Mouse (Mus musculus) forebrain, embryonic 16.5 days (tissue): ENCODE data around the gene Skiv2l. TPM values are rescaled to one million over a fixed set of nuclear protein-coding genes. Genes with fewer than 3 reads are reported as not detected.

ENCODE experiments used
- ATAC-seq: fragments of 200-750 bp; cut with Nextera tagmentation; 2 replicates; pipeline ENCODE4 v1.8.0; 2017; ENCODE audit warnings: mild to moderate bottlenecking, moderate library complexity
- H3K27ac ChIP-seq: fragments of 300-500 bp; sonication (generic); 2 replicates; pipeline ENCODE4 v1.5.1; 2014; ENCODE audit warnings: low read length, control low read depth
- H3K27me3 ChIP-seq: fragments of 300-500 bp; sonication (generic); replicated peaks from 2 replicates; pipeline ENCODE4 v1.6.1; 2014; ENCODE audit warnings: low read length; ENCODE audit not compliant: control insufficient read depth, insufficient read depth
- H3K36me3 ChIP-seq: fragments of 300-500 bp; sonication (generic); 2 replicates; pipeline ENCODE4 v1.6.1; 2014; ENCODE audit not compliant: control insufficient read depth, insufficient read depth
- H3K4me1 ChIP-seq: fragments of 300-500 bp; sonication (generic); replicated peaks from 2 replicates; pipeline ENCODE4 v1.6.1; 2014; ENCODE audit warnings: low read length; ENCODE audit not compliant: control insufficient read depth, insufficient read depth
- H3K4me2 ChIP-seq: fragments of 300-500 bp; sonication (generic); 2 replicates; pipeline ENCODE4 v1.6.1; 2014; ENCODE audit warnings: mild to moderate bottlenecking, low read length, control low read depth
- H3K4me3 ChIP-seq: fragments of 300-500 bp; sonication (generic); replicated peaks from 2 replicates; pipeline ENCODE4 v1.5.1; 2014; ENCODE audit warnings: mild to moderate bottlenecking, low read length, control low read depth
- H3K9ac ChIP-seq: fragments of 300-500 bp; sonication (generic); replicated peaks from 2 replicates; pipeline ENCODE4 v1.6.1; 2014; ENCODE audit warnings: low read depth, low read length, control low read depth
- H3K9me3 ChIP-seq: fragments of 300-500 bp; sonication (generic); 2 replicates; pipeline ENCODE4 v1.6.1; 2016; ENCODE audit warnings: low read length; ENCODE audit not compliant: control insufficient read depth
- WGBS: fragments of 180-500 bp; shearing (Covaris S2); extraction: QIAGEN DNeasy Blood & Tissue Kit; methylation state at CpG from one replicate; pipeline ENCODE4 v1.1.7; 2014; 5-methylcytosine and 5-hydroxymethylcytosine counted together
- polyA plus RNA-seq: library from polyadenylated mRNA; unstranded; fragments of >200 nt; fragmentation: Nextera tagmentation; extraction: Ambion mirVana; gene quantifications from 2 replicates; pipeline ENCODE4 v1.2.1, GENCODE M21; 2015

The Skiv2l gene
- polyA plus RNA-seq, 1 experiment from 2014 or later: 65.6 TPM

GRCm38 (mm10) chr17:34854761-34855160 is 4.8 kb upstream of the Skiv2l start:
- no peak for ATAC-seq
- Histone ChIP-seq H3K9ac (no peak overlapping the region), H3K36me3 (peaks cover 15% of the 10 kb centered on the region; the same call in 1 of the 2 replicates), H3K4me3 (no peak overlapping the region), H3K27me3 (no peaks in the 10 kb centered on the region), H3K27ac (no peak overlapping the region), H3K4me2 (no peak overlapping the region), H3K4me1 (peaks cover 10% of the 10 kb centered on the region), H3K9me3 (no peaks in the 10 kb centered on the region)
- 82% methylated on average over 3 of the region's 3 CpGs for WGBS

DNA sequence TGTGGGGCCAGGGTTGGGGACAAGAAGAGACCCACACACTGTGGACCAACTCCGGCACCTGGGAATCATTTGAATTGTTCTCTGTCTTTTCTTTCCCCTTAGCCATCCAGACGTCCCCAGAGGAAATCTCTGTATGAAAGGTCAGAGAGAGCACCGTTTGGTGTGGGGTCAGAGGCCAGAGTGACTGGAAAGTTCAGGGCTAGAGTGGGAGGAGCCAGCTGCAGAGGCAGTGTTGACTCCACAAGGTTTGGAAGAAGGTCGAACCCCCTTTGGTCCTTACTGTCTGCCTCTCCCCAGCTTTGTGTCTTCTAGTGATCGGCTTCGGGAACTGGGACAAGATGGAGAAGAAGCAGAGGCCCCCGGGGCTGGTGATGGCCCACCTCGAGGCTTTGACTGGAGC is 3.5 kb upstream of the Skiv2l start:
- Histone ChIP-seq H3K9me3 (no peaks in the 10 kb centered on the region), H3K4me3 (no peak overlapping the region), H3K27me3 (no peaks in the 10 kb centered on the region), H3K27ac (no peak overlapping the region), H3K4me1 (peaks cover 18% of the 10 kb centered on the region), H3K36me3 (peaks cover 15% of the 10 kb centered on the region; the same call in 1 of the 2 replicates), H3K9ac (no peak overlapping the region), H3K4me2 (no peak overlapping the region)
- ATAC-seq: no peak
- 81% methylated on average over 8 of the region's 8 CpGs for WGBS

DNA sequence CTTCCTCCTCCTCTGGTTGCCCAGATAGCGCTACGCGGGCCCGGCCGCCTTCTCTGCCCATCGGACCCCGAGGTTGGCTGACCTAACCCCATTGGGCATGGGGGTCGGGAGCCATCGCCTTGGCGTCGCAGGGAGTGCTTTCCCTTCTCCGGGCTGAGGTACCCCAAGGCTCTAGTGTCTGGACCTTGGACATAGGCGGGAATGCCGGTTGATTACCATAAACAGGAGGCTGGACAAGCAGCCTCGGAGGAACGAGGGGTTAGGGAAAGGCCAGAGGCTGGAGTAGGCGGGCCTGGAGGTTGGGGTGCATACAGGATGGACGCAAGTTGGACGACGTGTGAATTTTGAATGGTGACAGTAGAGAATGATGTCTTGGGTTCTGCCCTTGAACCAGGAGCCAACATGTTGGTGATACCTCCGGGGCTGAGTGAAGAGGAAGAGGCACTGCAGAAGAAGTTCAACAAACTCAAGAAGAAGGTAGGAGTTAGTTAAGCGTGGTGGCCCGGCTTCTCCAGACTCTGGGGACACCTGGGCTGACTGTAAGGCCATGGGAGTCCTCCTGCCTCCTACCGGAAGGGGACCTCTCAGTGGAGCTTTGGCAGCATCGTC is 611 bp upstream of the Skiv2l start:
- Histone ChIP-seq H3K4me3 (peak overlapping the region; percentile 90), H3K4me1 (peaks cover 18% of the 10 kb centered on the region), H3K9ac (peak overlapping the region; percentile 79), H3K9me3 (no peaks in the 10 kb centered on the region), H3K27ac (0 out of 2 replicates have a peak overlapping the region, but pooled peaks have one; percentile 30), H3K27me3 (no peaks in the 10 kb centered on the region), H3K36me3 (peaks cover 15% of the 10 kb centered on the region; the same call in 1 of the 2 replicates), H3K4me2 (peak overlapping the region; percentile 67)
- ATAC-seq: peak; percentile 40; the same call in 1 of the 2 replicates
- WGBS: 3% methylated on average over 25 of the region's 25 CpGs

DNA sequence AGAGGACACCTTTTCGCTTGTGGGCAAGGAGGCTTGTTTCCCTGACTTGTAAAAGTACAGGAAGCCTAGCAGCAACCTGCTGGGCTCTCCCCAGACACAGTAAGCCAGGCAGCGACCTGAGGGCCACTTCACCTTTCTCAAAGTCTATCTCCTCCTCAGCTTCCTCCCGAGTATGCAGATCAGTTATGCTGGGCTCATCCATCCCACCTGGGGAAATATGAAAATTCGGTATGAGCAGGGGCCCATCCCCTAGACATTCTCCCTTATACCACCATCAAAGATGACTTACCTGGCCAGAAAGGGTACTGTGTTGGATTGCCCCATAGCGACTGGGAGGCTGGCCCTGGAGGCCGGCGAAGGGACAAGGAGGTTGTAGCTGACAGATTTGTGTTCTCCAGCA is 2.4 kb downstream of the Skiv2l start:
- Histone ChIP-seq H3K27me3 (no peaks in the 10 kb centered on the region), H3K9ac (no peak overlapping the region), H3K9me3 (no peaks in the 10 kb centered on the region), H3K4me1 (peaks cover 18% of the 10 kb centered on the region), H3K27ac (no peak overlapping the region), H3K36me3 (peaks cover 16% of the 10 kb centered on the region; the same call in 1 of the 2 replicates), H3K4me2 (no peak overlapping the region), H3K4me3 (no peak overlapping the region)
- ATAC-seq: no peak
- WGBS: 95% methylated on average over 7 of the region's 7 CpGs

DNA sequence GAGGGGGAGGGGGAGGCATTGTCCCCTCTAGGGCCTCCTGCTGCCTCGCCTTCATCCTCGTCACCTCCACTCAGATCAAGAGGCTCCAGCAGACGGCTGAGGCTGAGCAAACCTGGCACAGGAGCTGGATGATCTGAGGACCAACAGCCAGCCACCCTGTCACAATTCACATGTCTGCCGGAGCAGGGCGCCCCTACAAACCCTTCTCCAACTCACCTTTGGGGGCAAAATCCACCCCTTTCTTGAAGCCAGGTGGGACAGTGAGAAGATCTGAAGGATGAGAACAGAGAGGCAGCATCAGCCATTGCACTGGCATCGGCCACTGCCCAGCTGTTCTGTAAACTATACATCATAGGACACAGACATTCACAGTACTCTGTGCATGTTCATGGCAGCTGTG is 2.8 kb downstream of the Skiv2l start:
- peaks cover 18% of the 10 kb centered on the region for H3K4me1 ChIP-seq
- no peak overlapping the region for H3K4me3 ChIP-seq
- H3K27me3 ChIP-seq: no peaks in the 10 kb centered on the region
- no peak overlapping the region for H3K9ac ChIP-seq
- no peak for ATAC-seq
- H3K36me3 ChIP-seq: peaks cover 14% of the 10 kb centered on the region; the same call in 1 of the 2 replicates
- no peaks in the 10 kb centered on the region for H3K9me3 ChIP-seq
- H3K4me2 ChIP-seq: no peak overlapping the region
- WGBS: 88% methylated on average over 6 of the region's 6 CpGs
- H3K27ac ChIP-seq: no peak overlapping the region

DNA sequence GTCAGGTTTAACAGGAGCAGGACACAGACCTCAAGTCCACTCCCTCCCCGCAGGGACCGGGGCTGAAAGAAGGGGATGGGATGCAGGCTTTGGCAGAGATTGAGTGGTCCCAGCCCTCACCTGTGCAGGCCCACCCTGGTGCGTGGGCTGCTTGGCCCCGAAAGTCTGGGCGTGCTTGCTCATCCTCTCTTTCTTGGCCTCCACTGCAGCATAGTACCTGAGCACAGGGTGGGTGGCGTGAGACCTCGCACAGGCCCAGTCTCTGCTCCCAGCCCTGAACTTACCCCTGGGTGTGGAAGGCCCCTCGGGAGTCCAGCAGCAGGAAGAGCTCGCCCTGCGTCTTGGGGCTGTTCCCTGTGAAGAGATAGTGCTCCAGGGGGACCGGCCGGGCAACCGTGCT is 5.1 kb downstream of the Skiv2l start:
- Histone ChIP-seq H3K4me1 (peaks cover 8% of the 10 kb centered on the region), H3K4me2 (no peak overlapping the region), H3K27me3 (no peaks in the 10 kb centered on the region), H3K27ac (no peak overlapping the region), H3K9ac (no peak overlapping the region), H3K4me3 (no peak overlapping the region), H3K36me3 (peaks cover 20% of the 10 kb centered on the region), H3K9me3 (no peaks in the 10 kb centered on the region)
- WGBS: 93% methylated on average over 13 of the region's 13 CpGs
- no peak for ATAC-seq

- peaks cover 18% of the 10 kb centered on the region for H3K4me1 ChIP-seq
- peaks cover 24% of the 10 kb centered on the region for H3K36me3 ChIP-seq
- WGBS: 89% methylated on average over 6 of the region's 6 CpGs
- H3K9me3 ChIP-seq: no peaks in the 10 kb centered on the region
- no peak overlapping the region for H3K4me3 ChIP-seq
- no peak overlapping the region for H3K4me2 ChIP-seq
- ATAC-seq: no peak
- H3K27ac ChIP-seq: no peak overlapping the region
- H3K9ac ChIP-seq: no peak overlapping the region
- H3K27me3 ChIP-seq: no peaks in the 10 kb centered on the region
These were observed 9.2 kb downstream of the Skiv2l start for GRCm38 (mm10) chr17:34840736-34841307.

GRCm38 (mm10) chr17:34838785-34839184 is 11.2 kb downstream of the Skiv2l start:
- Histone ChIP-seq H3K4me2 (no peak overlapping the region), H3K4me1 (peaks cover 26% of the 10 kb centered on the region), H3K4me3 (no peak overlapping the region), H3K36me3 (peaks cover 15% of the 10 kb centered on the region), H3K9ac (no peak overlapping the region), H3K27me3 (no peaks in the 10 kb centered on the region), H3K27ac (no peak overlapping the region), H3K9me3 (no peaks in the 10 kb centered on the region)
- ATAC-seq: no peak
- WGBS: 90% methylated on average over 7 of the region's 7 CpGs

DNA sequence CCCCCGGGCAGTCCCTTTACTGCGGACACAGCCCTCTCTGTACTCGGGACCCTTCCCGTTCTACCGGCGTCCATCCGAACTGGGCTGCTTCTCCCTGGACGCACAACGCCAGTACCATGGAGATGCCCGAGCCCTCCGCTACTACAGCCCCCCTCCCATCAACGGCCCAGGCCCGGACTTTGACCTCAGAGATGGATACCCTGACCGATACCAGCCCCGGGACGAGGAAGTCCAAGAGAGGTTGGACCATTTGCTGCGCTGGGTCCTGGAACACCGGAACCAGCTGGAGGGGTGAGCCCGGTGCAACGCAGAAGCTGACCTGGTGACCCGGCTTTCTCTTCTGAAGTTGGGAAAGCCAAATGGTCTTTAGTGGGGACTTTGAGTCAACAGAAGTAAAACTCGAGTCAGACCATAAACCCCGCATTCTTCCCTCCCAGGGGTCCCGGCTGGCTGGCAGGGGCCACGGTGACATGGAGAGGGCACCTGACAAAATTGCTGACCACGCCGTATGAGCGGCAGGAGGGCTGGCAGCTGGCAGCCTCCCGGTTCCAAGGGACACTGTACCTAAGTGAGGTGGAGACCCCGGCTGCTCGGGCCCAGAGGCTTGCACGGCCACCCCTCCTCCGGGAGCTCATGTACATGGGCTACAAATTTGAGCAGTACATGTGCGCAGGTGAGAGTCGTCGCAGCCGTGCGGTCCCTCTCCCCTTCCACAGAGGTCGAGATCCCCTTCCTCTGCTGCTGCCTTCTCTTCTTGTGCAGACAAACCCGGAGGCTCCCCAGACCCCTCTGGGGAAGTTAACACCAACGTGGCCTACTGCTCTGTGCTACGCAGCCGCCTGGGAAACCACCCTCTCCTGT is 12.3 kb downstream of the Skiv2l start:
- Histone ChIP-seq H3K9me3 (no peaks in the 10 kb centered on the region), H3K27me3 (no peaks in the 10 kb centered on the region), H3K4me1 (peaks cover 26% of the 10 kb centered on the region), H3K9ac (peak overlapping the region; percentile 87), H3K36me3 (peaks cover 16% of the 10 kb centered on the region), H3K4me3 (peak overlapping the region; percentile 93), H3K4me2 (peak overlapping the region; percentile 99), H3K27ac (no peak overlapping the region; the same call in 1 of the 2 replicates)
- 44% methylated on average over 43 of the region's 43 CpGs for WGBS
- ATAC-seq: peak; percentile 16
